Mouse (Mus musculus) hindbrain, embryonic 11.5 days (tissue): ENCODE measurements around the gene Hbb-bs. TPM values are rescaled to one million over a fixed set of nuclear protein-coding genes. Genes with fewer than 3 reads are reported as not detected.

ENCODE experiments used
- ATAC-seq: fragments of 200-750 bp; cut with Nextera tagmentation; 2 replicates; pipeline ENCODE4 v1.8.0; 2017; ENCODE audit warnings: mild to moderate bottlenecking, moderate TSS enrichment, moderate library complexity; ENCODE audit not compliant: low FRiP score
- DNase-seq: peaks from one replicate; pipeline ENCODE4 v3.0.0-alpha.2; 2015; ENCODE audit warnings: low spot score
- H3K27ac ChIP-seq: fragments of 300-500 bp; sonication (generic); 2 replicates; pipeline ENCODE4 v1.5.1; 2014; ENCODE audit warnings: mild to moderate bottlenecking, low read depth, low read length
- H3K27me3 ChIP-seq: fragments of 300-500 bp; sonication (generic); 2 replicates; pipeline ENCODE4 v1.6.1; 2014; ENCODE audit warnings: mild to moderate bottlenecking, low read length, moderate library complexity, mixed read lengths; ENCODE audit not compliant: control insufficient read depth, insufficient read depth
- H3K36me3 ChIP-seq: fragments of 300-500 bp; sonication (generic); 2 replicates; pipeline ENCODE4 v1.6.1; 2014; ENCODE audit warnings: mild to moderate bottlenecking, low read length, moderate library complexity, mixed read lengths; ENCODE audit not compliant: control insufficient read depth, insufficient read depth
- H3K4me1 ChIP-seq: fragments of 300-500 bp; sonication (generic); replicated peaks from 2 replicates; pipeline ENCODE4 v1.6.1; 2014; ENCODE audit warnings: low read length, mixed read lengths; ENCODE audit not compliant: control insufficient read depth, insufficient read depth
- H3K4me2 ChIP-seq: fragments of 300-500 bp; sonication (generic); replicated peaks from 2 replicates; pipeline ENCODE4 v1.6.1; 2014; ENCODE audit warnings: mild to moderate bottlenecking, low read depth, low read length
- H3K4me3 ChIP-seq: fragments of 300-500 bp; sonication (generic); 2 replicates; pipeline ENCODE4 v1.5.1; 2014; ENCODE audit warnings: low read depth, low read length
- H3K9ac ChIP-seq: fragments of 300-500 bp; sonication (generic); 2 replicates; pipeline ENCODE4 v1.6.1; 2014; ENCODE audit warnings: low read depth, low read length
- H3K9me3 ChIP-seq: fragments of 300-500 bp; sonication (generic); 2 replicates; pipeline ENCODE4 v1.6.1; 2016; ENCODE audit warnings: low read length; ENCODE audit not compliant: control insufficient read depth
- WGBS: fragments of 180-500 bp; shearing (Covaris S2); extraction: QIAGEN DNeasy Blood & Tissue Kit; methylation state at CpG from one replicate; pipeline ENCODE4 v1.1.7; 2014; 5-methylcytosine and 5-hydroxymethylcytosine counted together
- polyA plus RNA-seq: library from polyadenylated mRNA; unstranded; fragments of >200 nt; fragmentation: Nextera tagmentation; extraction: Ambion mirVana; gene quantifications from 2 replicates; pipeline ENCODE4 v1.2.1, GENCODE M21; 2014

The Hbb-bs gene
- polyA plus RNA-seq, result 266 and 269 TPM in 2 replicates

DNA sequence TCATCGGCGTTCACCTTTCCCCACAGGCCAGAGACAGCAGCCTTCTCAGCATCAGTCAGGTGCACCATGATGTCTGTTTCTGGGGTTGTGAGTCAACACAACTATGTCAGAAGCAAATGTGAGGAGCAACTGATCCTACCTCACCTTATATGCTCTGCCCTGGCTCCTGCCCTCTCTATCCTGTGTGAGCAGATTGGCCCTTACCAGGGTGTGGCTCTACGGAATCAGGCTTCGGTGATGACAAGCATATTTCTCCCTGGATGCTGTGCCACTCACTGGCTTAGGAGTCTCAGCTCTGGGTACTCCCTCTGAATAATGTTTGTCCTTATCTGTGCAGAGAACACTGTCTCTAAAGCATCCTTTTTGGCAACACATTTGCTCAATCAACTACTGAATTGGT, at the start of gene Hbb-bs:
Gene Hbb-bs (minus strand): TSS at position 289 of the 400 bp plus-strand sequence.
- H3K4me3 ChIP-seq, result no peak within 1 kb of the TSS
- H3K4me1 ChIP-seq, result no peaks in the 10 kb centered on the region
- H3K4me2 ChIP-seq, result no peak within 1 kb of the TSS
- no peak within 1 kb of the TSS for H3K9ac ChIP-seq
- no peaks in the 10 kb centered on the region for H3K27me3 ChIP-seq
- no peak for ATAC-seq
- H3K36me3 ChIP-seq, result no peaks in the 10 kb centered on the region
- H3K27ac ChIP-seq, result no peak within 1 kb of the TSS
- WGBS, result 98% methylated on average over 4 of the region's 4 CpGs
- no peak for DNase-seq
- H3K9me3 ChIP-seq, result no peaks in the 10 kb centered on the region

DNA sequence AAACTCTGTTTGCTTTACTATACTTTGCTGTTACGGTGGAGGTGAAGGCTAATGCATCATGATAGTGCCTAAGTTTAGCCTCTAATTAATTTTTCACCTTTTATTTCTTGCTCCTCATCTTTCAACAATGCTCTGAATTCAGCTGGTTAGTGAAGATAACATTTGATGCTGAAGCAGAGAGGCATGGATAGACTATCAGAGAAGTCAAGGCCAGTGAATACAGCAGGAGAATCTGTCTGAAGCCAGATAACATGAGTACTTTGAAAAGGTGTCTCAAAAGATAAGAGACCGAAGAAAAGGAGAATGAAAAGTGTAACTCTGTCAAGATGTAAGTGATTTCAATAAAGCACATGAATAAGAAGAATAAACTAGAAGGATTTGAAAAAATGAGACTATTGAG, 49.2 kb upstream of the Hbb-bs start:
- H3K27me3 ChIP-seq, result no peaks in the 10 kb centered on the region
- WGBS, result 86% methylated on average over 2 of the region's 2 CpGs
- DNase-seq (no peak), ATAC-seq (no peak)
- H3K4me2 ChIP-seq, result no peak overlapping the region
- H3K4me3 ChIP-seq, result no peak overlapping the region
- no peak overlapping the region for H3K27ac ChIP-seq
- H3K36me3 ChIP-seq, result no peaks in the 10 kb centered on the region
- H3K4me1 ChIP-seq, result no peaks in the 10 kb centered on the region
- H3K9me3 ChIP-seq, result no peaks in the 10 kb centered on the region
- no peak overlapping the region for H3K9ac ChIP-seq

- no peak overlapping the region for H3K9ac ChIP-seq
- no peaks in the 10 kb centered on the region for H3K4me1 ChIP-seq
- no peak overlapping the region for H3K4me2 ChIP-seq
- no peaks in the 10 kb centered on the region for H3K9me3 ChIP-seq
- no peaks in the 10 kb centered on the region for H3K36me3 ChIP-seq
- ATAC-seq (no peak), DNase-seq (no peak)
- WGBS, result 54% methylated on average over 5 of the region's 5 CpGs
- H3K27ac ChIP-seq, result no peak overlapping the region
- no peaks in the 10 kb centered on the region for H3K27me3 ChIP-seq
- no peak overlapping the region for H3K4me3 ChIP-seq
Measured at GRCm38 (mm10) chr7:103874451-103874850, 46.6 kb upstream of the Hbb-bs start.

DNA sequence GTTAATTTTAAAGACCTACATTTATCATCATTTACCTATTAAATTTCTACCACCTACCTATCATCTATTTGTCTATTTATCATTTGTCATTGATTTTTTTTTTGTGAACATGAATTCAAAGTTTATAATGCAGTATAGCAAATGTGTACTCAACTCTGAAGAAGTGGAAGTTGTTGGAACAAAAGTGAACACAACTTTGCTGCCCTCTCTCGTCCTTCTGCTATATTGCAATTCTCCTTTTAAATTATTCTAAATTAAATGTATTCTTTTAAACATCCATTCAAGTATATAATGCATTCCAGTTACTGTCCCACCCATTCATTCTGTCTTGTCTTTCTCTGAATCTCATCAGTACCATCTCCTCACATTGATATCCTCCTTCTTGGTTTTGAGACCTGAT, 45.2 kb upstream of the Hbb-bs start:
- no peak for ATAC-seq
- 8% methylated on average over 1 of the region's 1 CpGs for WGBS
- H3K9ac ChIP-seq, result no peak overlapping the region
- H3K4me2 ChIP-seq, result no peak overlapping the region
- DNase-seq, result peak; percentile 39
- no peak overlapping the region for H3K4me3 ChIP-seq
- no peaks in the 10 kb centered on the region for H3K36me3 ChIP-seq
- H3K9me3 ChIP-seq, result no peaks in the 10 kb centered on the region
- H3K27me3 ChIP-seq, result no peaks in the 10 kb centered on the region
- no peaks in the 10 kb centered on the region for H3K4me1 ChIP-seq
- no peak overlapping the region for H3K27ac ChIP-seq

DNA sequence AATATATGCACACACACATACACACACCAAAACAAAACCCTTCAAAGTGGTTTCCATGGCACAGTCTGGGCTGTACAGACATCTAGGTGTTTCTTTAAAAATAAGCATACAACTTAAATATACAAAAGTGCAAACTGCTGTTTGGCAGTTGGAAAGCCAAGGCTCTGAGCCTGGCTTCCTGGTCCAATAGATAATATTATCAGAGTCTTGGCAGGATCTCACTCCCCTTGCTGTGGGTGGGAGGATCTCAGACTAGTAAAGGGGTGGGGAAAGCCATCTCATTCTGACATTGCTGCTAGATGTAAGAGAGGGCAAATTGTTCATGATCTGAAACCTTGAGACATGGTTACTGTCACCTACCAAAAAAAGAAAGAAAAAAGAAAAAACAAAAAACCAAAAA, 42.8 kb upstream of the Hbb-bs start:
- Histone ChIP-seq H3K4me1 (no peaks in the 10 kb centered on the region), H3K27me3 (no peaks in the 10 kb centered on the region), H3K4me2 (no peak overlapping the region), H3K36me3 (no peaks in the 10 kb centered on the region), H3K9me3 (no peaks in the 10 kb centered on the region), H3K27ac (no peak overlapping the region), H3K4me3 (no peak overlapping the region), H3K9ac (no peak overlapping the region)
- ATAC-seq (no peak), DNase-seq (no peak)

DNA sequence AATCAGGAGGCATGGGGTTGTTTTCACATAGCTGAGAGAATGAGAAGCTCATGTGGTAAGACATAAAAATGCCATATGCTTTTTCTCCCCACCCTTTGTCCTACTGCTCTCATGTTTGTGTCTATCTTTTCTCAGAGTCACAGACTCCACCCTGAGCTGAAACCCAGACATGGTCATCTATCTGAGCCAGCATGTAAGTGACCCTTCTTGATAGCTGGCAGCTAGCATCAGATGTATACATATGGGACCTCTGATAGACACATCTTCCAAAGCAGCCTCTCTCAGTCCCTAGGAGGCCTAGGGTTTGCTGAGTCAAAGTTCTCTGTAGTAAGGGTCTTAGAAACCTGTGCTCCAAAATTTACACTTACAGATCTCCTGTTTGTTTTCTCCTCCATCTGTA, 37.8 kb upstream of the Hbb-bs start:
- H3K9ac ChIP-seq, result no peak overlapping the region
- H3K4me1 ChIP-seq, result no peaks in the 10 kb centered on the region
- H3K4me2 ChIP-seq, result no peak overlapping the region
- no peaks in the 10 kb centered on the region for H3K27me3 ChIP-seq
- no peak overlapping the region for H3K27ac ChIP-seq
- ATAC-seq (no peak), DNase-seq (no peak)
- no peak overlapping the region for H3K4me3 ChIP-seq
- no peaks in the 10 kb centered on the region for H3K36me3 ChIP-seq
- no peaks in the 10 kb centered on the region for H3K9me3 ChIP-seq

GRCm38 (mm10) chr7:103861531-103861930, 33.6 kb upstream of the Hbb-bs start:
- H3K4me1 ChIP-seq, result no peaks in the 10 kb centered on the region
- no peak overlapping the region for H3K4me3 ChIP-seq
- 81% methylated on average over 3 of the region's 3 CpGs for WGBS
- H3K9me3 ChIP-seq, result no peaks in the 10 kb centered on the region
- H3K27me3 ChIP-seq, result no peaks in the 10 kb centered on the region
- DNase-seq (no peak), ATAC-seq (no peak)
- no peaks in the 10 kb centered on the region for H3K36me3 ChIP-seq
- no peak overlapping the region for H3K4me2 ChIP-seq
- H3K27ac ChIP-seq, result no peak overlapping the region
- no peak overlapping the region for H3K9ac ChIP-seq

GRCm38 (mm10) chr7:103860855-103861254, 33.0 kb upstream of the Hbb-bs start:
- WGBS, result 48% methylated on average over 1 of the region's 1 CpGs
- Histone ChIP-seq H3K27ac (no peak overlapping the region), H3K27me3 (no peaks in the 10 kb centered on the region), H3K9ac (no peak overlapping the region), H3K9me3 (no peaks in the 10 kb centered on the region), H3K4me1 (no peaks in the 10 kb centered on the region), H3K36me3 (no peaks in the 10 kb centered on the region), H3K4me3 (no peak overlapping the region), H3K4me2 (no peak overlapping the region)
- DNase-seq, result no peak
- ATAC-seq, result 0 out of 2 replicates have a peak, but pooled peaks have one; percentile 49

DNA sequence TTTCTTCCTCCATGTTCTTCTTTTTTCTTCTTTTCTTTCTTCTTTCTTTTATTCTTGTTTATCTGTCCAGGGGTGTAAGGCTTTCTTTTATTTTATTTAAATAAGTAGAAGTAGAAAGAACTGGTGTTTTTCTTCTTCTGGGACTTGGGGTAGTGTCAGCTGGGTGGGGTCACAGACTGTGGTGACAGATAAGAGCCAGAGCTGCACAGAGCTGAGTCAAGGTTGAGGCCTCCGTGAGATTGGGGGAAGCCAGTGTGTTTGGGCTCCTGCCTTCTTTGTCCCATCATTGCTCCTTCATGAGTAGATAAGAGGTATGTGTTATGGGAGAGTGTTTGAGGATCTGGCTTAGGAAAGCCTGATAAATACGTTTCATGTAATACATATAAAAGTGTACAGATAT, 31.2 kb upstream of the Hbb-bs start:
- no peak overlapping the region for H3K27ac ChIP-seq
- no peak overlapping the region for H3K9ac ChIP-seq
- H3K27me3 ChIP-seq, result no peaks in the 10 kb centered on the region
- H3K4me1 ChIP-seq, result no peaks in the 10 kb centered on the region
- H3K4me2 ChIP-seq, result no peak overlapping the region
- H3K36me3 ChIP-seq, result no peaks in the 10 kb centered on the region
- 67% methylated on average over 2 of the region's 2 CpGs for WGBS
- DNase-seq, result no peak
- no peaks in the 10 kb centered on the region for H3K9me3 ChIP-seq
- H3K4me3 ChIP-seq, result no peak overlapping the region
- ATAC-seq, result peak; percentile 45; the same call in 1 of the 2 replicates
